Mouse (Mus musculus) lung, embryonic 15.5 days (tissue): ENCODE data around the gene Acsl4. TPM values are rescaled to one million over a fixed set of nuclear protein-coding genes. Genes with fewer than 3 reads are reported as not detected.

Experiments
- ATAC-seq: fragments of 200-750 bp; cut with Nextera tagmentation; 2 replicates; pipeline ENCODE4 v1.8.0; 2017; ENCODE audit warnings: moderate number of reproducible peaks, borderline replicate concordance; ENCODE audit not compliant: low FRiP score, low TSS enrichment; ENCODE audit errors: extremely low read depth
- H3K27ac ChIP-seq: fragments of 300-500 bp; sonication (generic); 2 replicates; pipeline ENCODE4 v1.5.1; 2015; ENCODE audit warnings: moderate library complexity, mild to moderate bottlenecking, inconsistent platforms
- H3K27me3 ChIP-seq: fragments of 300-500 bp; sonication (generic); 2 replicates; pipeline ENCODE4 v1.6.1; 2015; ENCODE audit warnings: inconsistent platforms
- H3K36me3 ChIP-seq: fragments of 300-500 bp; sonication (generic); 2 replicates; pipeline ENCODE4 v1.6.1; 2015; ENCODE audit warnings: inconsistent platforms
- H3K4me1 ChIP-seq: fragments of 300-500 bp; sonication (generic); 2 replicates; pipeline ENCODE4 v1.6.1; 2015; ENCODE audit warnings: inconsistent platforms
- H3K4me2 ChIP-seq: fragments of 300-500 bp; sonication (generic); 2 replicates; pipeline ENCODE4 v1.6.1; 2015; ENCODE audit warnings: inconsistent platforms, mild to moderate bottlenecking, moderate library complexity
- H3K4me3 ChIP-seq: fragments of 300-500 bp; sonication (generic); 2 replicates; pipeline ENCODE4 v1.5.1; 2015; ENCODE audit warnings: mild to moderate bottlenecking, inconsistent platforms
- H3K9ac ChIP-seq: fragments of 300-500 bp; sonication (generic); 2 replicates; pipeline ENCODE4 v1.6.1; 2015; ENCODE audit warnings: inconsistent platforms
- H3K9me3 ChIP-seq: fragments of 300-500 bp; sonication (generic); 2 replicates; pipeline ENCODE4 v1.6.1; 2016; ENCODE audit warnings: inconsistent platforms
- WGBS: fragments of 180-500 bp; shearing (Covaris S2); methylation state at CpG from one replicate; pipeline ENCODE4 v1.1.7; 2015; 5-methylcytosine and 5-hydroxymethylcytosine counted together
- polyA plus RNA-seq: library from polyadenylated mRNA; unstranded; fragments of >200 nt; fragmentation: Nextera tagmentation; extraction: Ambion mirVana; gene quantifications from 2 replicates; pipeline ENCODE4 v1.2.1, GENCODE M21; 2015

Gene Acsl4
- polyA plus RNA-seq, 1 experiment from 2014 or later: 19.4 TPM

GRCm38 (mm10) chrX:142285905-142286304 lies 104.4 kb downstream of the Acsl4 start:
- Histone ChIP-seq H3K9me3 (no peaks in the 10 kb centered on the region), H3K36me3 (no peaks in the 10 kb centered on the region), H3K4me3 (no peak overlapping the region), H3K4me1 (no peaks in the 10 kb centered on the region), H3K4me2 (no peak overlapping the region), H3K9ac (no peak overlapping the region), H3K27me3 (no peaks in the 10 kb centered on the region; the same call in 1 of the 2 replicates), H3K27ac (no peak overlapping the region)
- ATAC-seq: no peak
- 27% methylated on average over 5 of the region's 5 CpGs for WGBS

GRCm38 (mm10) chrX:142276573-142276972 lies 113.8 kb downstream of the Acsl4 start:
- H3K4me2 ChIP-seq: no peak overlapping the region
- no peak for ATAC-seq
- H3K9me3 ChIP-seq: no peaks in the 10 kb centered on the region
- no peaks in the 10 kb centered on the region for H3K36me3 ChIP-seq
- H3K9ac ChIP-seq: no peak overlapping the region
- H3K27me3 ChIP-seq: no peaks in the 10 kb centered on the region; the same call in 1 of the 2 replicates
- no peaks in the 10 kb centered on the region for H3K4me1 ChIP-seq
- H3K27ac ChIP-seq: no peak overlapping the region
- 39% methylated on average over 3 of the region's 3 CpGs for WGBS
- H3K4me3 ChIP-seq: no peak overlapping the region

- WGBS: 55% methylated on average over 3 of the region's 3 CpGs
- H3K9ac ChIP-seq: no peak overlapping the region
- no peak overlapping the region for H3K4me2 ChIP-seq
- H3K36me3 ChIP-seq: no peaks in the 10 kb centered on the region
- ATAC-seq: no peak
- no peaks in the 10 kb centered on the region for H3K9me3 ChIP-seq
- H3K4me3 ChIP-seq: no peak overlapping the region
- no peaks in the 10 kb centered on the region for H3K27me3 ChIP-seq
- no peak overlapping the region for H3K27ac ChIP-seq
- H3K4me1 ChIP-seq: no peaks in the 10 kb centered on the region
Observed at GRCm38 (mm10) chrX:142276031-142276430, 114.3 kb downstream of the Acsl4 start.

Other genes with a start within 250 kb of the Acsl4 start
- gene Gucy2f, start 193.6 kb downstream of the Acsl4 start, polyA plus RNA-seq: 0.01 TPM in 1 of 2 replicates, not detected in the other
- gene Nxt2, start 163.8 kb downstream of the Acsl4 start, polyA plus RNA-seq: 23.3 and 24.6 TPM in 2 replicates
- gene Kcne1l, start 84.2 kb downstream of the Acsl4 start, polyA plus RNA-seq: 27.5 and 27.7 TPM in 2 replicates